In the genomic region with DNA sequence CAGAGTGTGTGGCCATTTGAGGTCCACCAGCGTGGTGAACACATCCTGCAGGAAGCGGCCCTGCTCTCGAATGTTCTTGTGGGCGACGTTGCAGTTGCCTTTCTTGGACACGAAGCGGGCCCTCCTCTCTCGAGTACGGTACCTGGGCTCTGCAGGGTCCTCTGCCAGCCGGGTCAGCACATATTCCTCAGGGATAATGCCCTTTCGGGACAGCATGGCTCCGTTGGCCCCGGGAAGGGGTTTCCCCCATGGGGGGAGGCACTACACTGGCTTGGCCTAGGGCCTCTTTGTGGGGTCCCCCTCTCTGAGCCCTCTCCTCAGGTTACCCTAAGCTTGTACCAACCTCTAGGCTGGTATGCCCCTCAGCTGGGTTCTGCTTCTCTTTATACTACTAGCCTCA, we compare ENCODE assay signal across 10 mouse cellular contexts. TPM values are rescaled to one million over a fixed set of nuclear protein-coding genes. Genes with fewer than 3 reads are reported as not detected.
DNase-seq lines count a peak whose midpoint lies in the region; ATAC-seq lines count a peak whose summit lies in the region.
"Had no signal": no experiment of that assay in that cellular context is flagged by ENCODE, and none has a peak within 500 bp of the region (broad histone marks: within the 10 kb centered on the region; RNA-seq: fewer than 3 reads in every experiment).

No protein-coding gene starts in this region.

- no peaks in the 10 kb centered on the region for H3K4me1 ChIP-seq in neural tube, embryonic 11.5 days (ENCODE audit: control insufficient read depth, insufficient read depth, low read length)
- H3K4me1 ChIP-seq in forebrain, embryonic 14.5 days (ENCODE audit: control insufficient read depth, insufficient read depth, low read length): peaks cover 18% of the 10 kb centered on the region; the same call in 1 of the 2 replicates
- no peaks in the 10 kb centered on the region for H3K4me1 ChIP-seq in limb, embryonic 12.5 days (replicated peaks)
- peaks cover 4% of the 10 kb centered on the region; the same call in 1 of the 2 replicates for H3K4me1 ChIP-seq in liver, embryonic 11.5 days (replicated peaks; ENCODE audit: control insufficient read depth, insufficient read depth, low read length)

- no peaks in the 10 kb centered on the region for H3K9me3 ChIP-seq in neural tube, embryonic 11.5 days (ENCODE audit: control insufficient read depth, low read length)
- no peaks in the 10 kb centered on the region for H3K9me3 ChIP-seq in forebrain, embryonic 14.5 days (replicated peaks; ENCODE audit: control insufficient read depth, low read length)
- H3K9me3 ChIP-seq in limb, embryonic 12.5 days: no peaks in the 10 kb centered on the region
- H3K9me3 ChIP-seq in liver, embryonic 11.5 days (ENCODE audit: control insufficient read depth, low read length): no peaks in the 10 kb centered on the region

- no peak overlapping the region for H3K4me3 ChIP-seq in neural tube, embryonic 11.5 days (ENCODE audit: low read depth, low read length)
- peak overlapping the region; percentile 58 for H3K4me3 ChIP-seq in forebrain, embryonic 14.5 days (ENCODE audit: low read depth, low read length)
- no peak overlapping the region; the same call in 1 of the 2 replicates for H3K4me3 ChIP-seq in limb, embryonic 12.5 days (replicated peaks)
- H3K4me3 ChIP-seq in liver, embryonic 11.5 days (ENCODE audit: low read depth, low read length): no peak overlapping the region

- peak overlapping the region; percentile 81 for H3K4me2 ChIP-seq in neural tube, embryonic 11.5 days (ENCODE audit: low read depth)
- H3K4me2 ChIP-seq in forebrain, embryonic 14.5 days (ENCODE audit: low read length): peak overlapping the region; percentile 69
- H3K4me2 ChIP-seq in limb, embryonic 12.5 days: 0 out of 2 replicates have a peak overlapping the region, but pooled peaks have one; percentile 89
- no peak overlapping the region for H3K4me2 ChIP-seq in liver, embryonic 11.5 days

- ATAC-seq in neural tube, embryonic 11.5 days (ENCODE audit: insufficient read depth, low FRiP score, low TSS enrichment): no peak
- no peak for ATAC-seq in forebrain, embryonic 14.5 days
- no peak for ATAC-seq in limb, embryonic 12.5 days (ENCODE audit: insufficient number of reproducible peaks, insufficient read depth, low FRiP score, low TSS enrichment, low read depth)
- ATAC-seq in liver, embryonic 11.5 days (replicated peaks; ENCODE audit: low FRiP score): no peak; the same call in 1 of the 2 replicates
- ATAC-seq: inflammation-experienced regulatory T-cells, adult 6 months had no signal

- H3K27me3 ChIP-seq in neural tube, embryonic 11.5 days (ENCODE audit: control insufficient read depth, insufficient read depth, low read length): 0 out of 2 replicates have a peak, but pooled peaks cover 3% of the 10 kb centered on the region
- no peaks in the 10 kb centered on the region for H3K27me3 ChIP-seq in forebrain, embryonic 14.5 days (replicated peaks; ENCODE audit: control insufficient read depth, insufficient read depth, low read length)
- H3K27me3 ChIP-seq in limb, embryonic 12.5 days: peaks cover 44% of the 10 kb centered on the region
- H3K27me3 ChIP-seq in liver, embryonic 11.5 days (replicated peaks; ENCODE audit: control insufficient read depth, insufficient read depth, low read length): peaks cover 27% of the 10 kb centered on the region

- no peaks in the 10 kb centered on the region for H3K36me3 ChIP-seq in neural tube, embryonic 11.5 days (ENCODE audit: control insufficient read depth, insufficient read depth, low read length)
- H3K36me3 ChIP-seq in forebrain, embryonic 14.5 days (ENCODE audit: control insufficient read depth, insufficient read depth, low read length): no peaks in the 10 kb centered on the region
- H3K36me3 ChIP-seq in limb, embryonic 12.5 days: no peaks in the 10 kb centered on the region
- H3K36me3 ChIP-seq in liver, embryonic 11.5 days (ENCODE audit: control insufficient read depth, insufficient read depth, low read length): no peaks in the 10 kb centered on the region

- H3K27ac ChIP-seq in neural tube, embryonic 11.5 days (ENCODE audit: low read depth, low read length): no peak overlapping the region
- no peak overlapping the region for H3K27ac ChIP-seq in forebrain, embryonic 14.5 days (ENCODE audit: low read depth, low read length)
- no peak overlapping the region for H3K27ac ChIP-seq in limb, embryonic 12.5 days
- no peak overlapping the region for H3K27ac ChIP-seq in liver, embryonic 11.5 days (ENCODE audit: low read depth, low read length)

- WGBS in neural tube, embryonic 11.5 days: 82% methylated on average over 13 of the region's 13 CpGs
- WGBS in forebrain, embryonic 14.5 days: 90% methylated on average over 13 of the region's 13 CpGs
- WGBS in limb, embryonic 12.5 days: 82% methylated on average over 13 of the region's 13 CpGs
- WGBS in liver, embryonic 11.5 days: 63% methylated on average over 13 of the region's 13 CpGs

- no peak overlapping the region for H3K9ac ChIP-seq in neural tube, embryonic 11.5 days (ENCODE audit: low read length)
- H3K9ac ChIP-seq in forebrain, embryonic 14.5 days (ENCODE audit: low read length): peak overlapping the region; percentile 81; the same call in 1 of the 2 replicates
- H3K9ac ChIP-seq in limb, embryonic 12.5 days (replicated peaks): no peak overlapping the region
- no peak overlapping the region for H3K9ac ChIP-seq in liver, embryonic 11.5 days (ENCODE audit: low read depth, low read length)

- DNase-seq in neural tube, embryonic 11.5 days (ENCODE audit: low spot score): no peak
- no peak for DNase-seq in neural tube, embryonic 10.5 days (ENCODE audit: extremely low spot score, low spot score)
- DNase-seq in forebrain, embryonic 14.5 days (ENCODE audit: low spot score): no peak
- no peak for DNase-seq in adipocyte (ENCODE audit: low spot score)
- DNase-seq in lung, postnatal 4 days: no peak
- no peak for DNase-seq in liver, embryonic 11.5 days (ENCODE audit: low spot score)
- DNase-seq: lung, postnatal 14 days; right cerebral cortex, postnatal 4 days had no signal

RNA-seq across cellular contexts. Expression of a gene that starts 0.9 kb away (rescaled TPM):
- 0.31 and 0.69 TPM in 2 replicates for polyA plus RNA-seq in neural tube, embryonic 11.5 days (2014; fragmentation: Nextera tagmentation; extraction: Ambion mirVana)
- 2.7 and 3.0 TPM in 2 replicates for polyA plus RNA-seq in forebrain, embryonic 14.5 days (2014; fragmentation: Nextera tagmentation; extraction: Ambion mirVana)
- polyA plus RNA-seq in limb, embryonic 12.5 days (2016; fragmentation: Nextera tagmentation; extraction: Ambion mirVana): 0.09 and 0.30 TPM in 2 replicates
- polyA plus RNA-seq in liver, embryonic 11.5 days (2014; fragmentation: Nextera tagmentation; extraction: Ambion mirVana): not detected in 2 replicates
- polyA plus RNA-seq: inflammation-experienced regulatory T-cells, adult 6 months had no signal
